In the genomic region with DNA sequence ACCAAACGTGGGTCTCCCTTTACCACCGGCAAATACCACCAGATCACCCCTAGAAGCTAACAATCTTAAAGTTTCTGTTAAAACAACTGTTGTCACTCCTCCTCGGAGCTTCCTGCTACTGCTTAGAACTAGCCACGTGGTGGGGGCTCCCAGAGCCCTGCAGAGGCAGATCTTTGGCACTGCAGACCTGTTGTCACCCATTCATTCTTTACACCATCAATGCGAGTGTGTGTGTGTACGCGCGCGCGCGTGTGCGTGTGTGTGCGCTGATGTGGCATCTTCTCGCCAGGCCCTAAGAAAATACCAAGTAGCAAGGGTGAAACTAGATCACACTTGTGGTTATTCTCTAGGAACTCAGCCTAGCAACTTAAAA, we compare ENCODE assay signal across 8 mouse cellular contexts. TPM values are rescaled to one million over a fixed set of nuclear protein-coding genes. Genes with fewer than 3 reads are reported as not detected.
DNase-seq lines count a peak whose midpoint lies in the region; ATAC-seq and TF ChIP-seq lines count a peak whose summit lies in the region.

No protein-coding gene starts in this region.

- POLR2A ChIA-PET in Patski (lab: Charles Lee): interaction anchor here (0.6 to 1.4 kb wide), 6 partner anchors 9 to 179 kb away, joined by 3 to 7 read pairs (median 3); no protein-coding TSS in a partner anchor

- peak overlapping the region; percentile 74 for H3K4me2 ChIP-seq in embryonic facial prominence, embryonic 15.5 days (replicated peaks)
- peak overlapping the region; percentile 87 for H3K4me2 ChIP-seq in hindbrain, embryonic 15.5 days
- peak overlapping the region; percentile 79 for H3K4me2 ChIP-seq in lung, embryonic 15.5 days

- no peaks in the 10 kb centered on the region for H3K9me3 ChIP-seq in embryonic facial prominence, embryonic 15.5 days (replicated peaks)
- no peaks in the 10 kb centered on the region for H3K9me3 ChIP-seq in hindbrain, embryonic 15.5 days
- no peaks in the 10 kb centered on the region for H3K9me3 ChIP-seq in lung, embryonic 15.5 days

- TF ChIP-seq CTCF in lung, adult 2 months (IDR thresholded peaks at IDR 0.05; ENCODE audit: insufficient read depth, low read length): no peak
- no peak for TF ChIP-seq CTCF in Patski (IDR thresholded peaks at IDR 0.05)
- no peak for TF ChIP-seq CTCF in olfactory bulb, adult 2 months (IDR thresholded peaks at IDR 0.05; ENCODE audit: insufficient read depth, low read depth, low read length)

- peak overlapping the region; percentile 97; the same call in 1 of the 2 replicates for H3K9ac ChIP-seq in embryonic facial prominence, embryonic 15.5 days
- H3K9ac ChIP-seq in hindbrain, embryonic 15.5 days: peak overlapping the region; percentile 99
- H3K9ac ChIP-seq in lung, embryonic 15.5 days: peak overlapping the region; percentile 94

- H3K36me3 ChIP-seq in embryonic facial prominence, embryonic 15.5 days: peaks cover 4% of the 10 kb centered on the region; the same call in 1 of the 2 replicates
- H3K36me3 ChIP-seq in hindbrain, embryonic 15.5 days: no peaks in the 10 kb centered on the region
- H3K36me3 ChIP-seq in lung, embryonic 15.5 days: no peaks in the 10 kb centered on the region

- peak; percentile 49 for ATAC-seq in Patski
- no peak for ATAC-seq in embryonic facial prominence, embryonic 15.5 days (ENCODE audit: insufficient number of reproducible peaks, low FRiP score, low TSS enrichment, low read depth)
- peak; percentile 47 for ATAC-seq in hindbrain, embryonic 15.5 days (ENCODE audit: low FRiP score, low read depth)
- no peak for ATAC-seq in lung, embryonic 15.5 days (ENCODE audit: borderline replicate concordance, extremely low read depth, low FRiP score, low TSS enrichment)

- no peaks in the 10 kb centered on the region for H3K27me3 ChIP-seq in Patski
- no peaks in the 10 kb centered on the region for H3K27me3 ChIP-seq in embryonic facial prominence, embryonic 15.5 days
- no peaks in the 10 kb centered on the region for H3K27me3 ChIP-seq in hindbrain, embryonic 15.5 days
- no peaks in the 10 kb centered on the region for H3K27me3 ChIP-seq in lung, embryonic 15.5 days

- peaks cover 11% of the 10 kb centered on the region for H3K4me1 ChIP-seq in lung, adult 2 months (ENCODE audit: control insufficient read depth, insufficient read depth, low read length)
- H3K4me1 ChIP-seq in embryonic facial prominence, embryonic 15.5 days: peaks cover 20% of the 10 kb centered on the region
- H3K4me1 ChIP-seq in hindbrain, embryonic 15.5 days (replicated peaks): peaks cover 26% of the 10 kb centered on the region
- H3K4me1 ChIP-seq in lung, embryonic 15.5 days: peaks cover 24% of the 10 kb centered on the region
- peaks cover 5% of the 10 kb centered on the region for H3K4me1 ChIP-seq in olfactory bulb, adult 2 months (ENCODE audit: control insufficient read depth, insufficient read depth, low read length)

- WGBS in lung, adult 2 months: 1% methylated on average over 14 of the region's 14 CpGs
- whole genome bisulfite sequencing in embryonic facial prominence, embryonic 15.5 days: under 1% methylated on average over 14 of the region's 14 CpGs
- WGBS in hindbrain, embryonic 15.5 days: 3% methylated on average over 14 of the region's 14 CpGs
- WGBS in lung, embryonic 15.5 days: 0% methylated on average over 14 of the region's 14 CpGs
- WGBS in olfactory bulb, adult 2 months: 1% methylated on average over 14 of the region's 14 CpGs

- CTCF ChIA-PET in Patski (lab: Charles Lee): interaction anchor here (0.7 to 1.9 kb wide), 7 partner anchors 8 to 71 kb away, joined by 3 to 8 read pairs (median 3); no protein-coding TSS in a partner anchor

- no peak for TF ChIP-seq POLR2A in lung, adult 2 months (IDR thresholded peaks at IDR 0.05; ENCODE audit: borderline replicate concordance, extremely low read depth, low read depth, low read length)
- no peak for TF ChIP-seq POLR2A in olfactory bulb, adult 2 months (IDR thresholded peaks at IDR 0.05; ENCODE audit: insufficient read depth, low read depth, low read length)

- in situ Hi-C loops in Patski (cut with MboI; ENCODE audit: low pct_unique_long_range_greater_than_20kb): loop anchor here (25.0 kb wide), 1 partner anchor 1896 kb away; no protein-coding TSS in a partner anchor

- H3K4me3 ChIP-seq in lung, adult 2 months (replicated peaks; ENCODE audit: extremely low read depth, low read depth, low read length): peak overlapping the region; percentile 99
- peak overlapping the region; percentile 96 for H3K4me3 ChIP-seq in embryonic facial prominence, embryonic 15.5 days (replicated peaks)
- peak overlapping the region; percentile 98 for H3K4me3 ChIP-seq in hindbrain, embryonic 15.5 days
- H3K4me3 ChIP-seq in lung, embryonic 15.5 days: peak overlapping the region; percentile 87
- H3K4me3 ChIP-seq in olfactory bulb, adult 2 months (ENCODE audit: insufficient read depth, low read depth, low read length): peak overlapping the region; percentile 99

- peak overlapping the region; percentile 94 for H3K27ac ChIP-seq in embryonic facial prominence, embryonic 15.5 days (replicated peaks)
- H3K27ac ChIP-seq in hindbrain, embryonic 15.5 days (replicated peaks): peak overlapping the region; percentile 92
- peak overlapping the region; percentile 95 for H3K27ac ChIP-seq in lung, embryonic 15.5 days
- no peak overlapping the region for H3K27ac ChIP-seq in olfactory bulb, adult 2 months (ENCODE audit: insufficient read depth, low read depth, low read length)

- DNase-seq in lung, adult 2 months: no peak
- DNase-seq in lung, adult 18-20 months: no peak
- DNase-seq in Patski (ENCODE audit: low read depth, low spot score): no peak
- DNase-seq in urinary bladder, adult 18-20 months (ENCODE audit: low spot score in 2 of 2): no peak

RNA-seq across cellular contexts. Expression of gene Dcun1d1, which starts 3.9 kb away (rescaled TPM):
- polyA plus RNA-seq in lung, adult 2 months (2012; rRNA removed): 2.3 and 12.3 TPM in 2 replicates
- polyA plus RNA-seq in Patski (2021): 72.5 TPM
- polyA plus RNA-seq in embryonic facial prominence, embryonic 15.5 days (2015; fragmentation: Nextera tagmentation; extraction: Ambion mirVana): 87.4 and 95.4 TPM in 2 replicates
- 97.4 and 101 TPM in 2 replicates for polyA plus RNA-seq in hindbrain, embryonic 15.5 days (2015; fragmentation: Nextera tagmentation; extraction: Ambion mirVana)
- 99.9 and 103 TPM in 2 replicates for polyA plus RNA-seq in lung, embryonic 15.5 days (2015; fragmentation: Nextera tagmentation; extraction: Ambion mirVana)
- polyA plus RNA-seq in olfactory bulb, adult 2 months (2012; ENCODE audit: insufficient read depth, insufficient read length, low replicate concordance, missing spikeins): not detected in 2 replicates

Comparison
In these comparisons a context has a peak if more than half of its experiments do, and no peak if none do; other contexts are left out.
1. ATAC-seq: peak in Patski (single experiment) and hindbrain, embryonic 15.5 days (single experiment); none in embryonic facial prominence, embryonic 15.5 days (single experiment) and lung, embryonic 15.5 days (single experiment).
2. Peak in every context shown above with its lines, with median percentiles within 50 percentile points of each other: H3K4me3 ChIP-seq, H3K4me2 ChIP-seq and H3K9ac ChIP-seq.